Mouse (Mus musculus) thymus, postnatal 36 days (tissue): ENCODE measurements around the gene Srrm4.
A peak's percentile ranks its signal among the peaks of the same experiment; 100 is the strongest.
"Not testable (repeated sequence)": the region's sequence is repeated elsewhere in the genome, so short reads cannot be mapped to it uniquely, and the experiment has no call there.

Experiments
- DNase-seq, 2 experiments: peaks; one replicate each; pipeline ENCODE4 v3.0.0; 2022; ENCODE audit warnings: mixed read lengths in 2 of 2

The Srrm4 gene

GRCm38 (mm10) chr5:116438328-116438727 is 153.3 kb downstream of the Srrm4 start:
- no peak for DNase-seq

DNA sequence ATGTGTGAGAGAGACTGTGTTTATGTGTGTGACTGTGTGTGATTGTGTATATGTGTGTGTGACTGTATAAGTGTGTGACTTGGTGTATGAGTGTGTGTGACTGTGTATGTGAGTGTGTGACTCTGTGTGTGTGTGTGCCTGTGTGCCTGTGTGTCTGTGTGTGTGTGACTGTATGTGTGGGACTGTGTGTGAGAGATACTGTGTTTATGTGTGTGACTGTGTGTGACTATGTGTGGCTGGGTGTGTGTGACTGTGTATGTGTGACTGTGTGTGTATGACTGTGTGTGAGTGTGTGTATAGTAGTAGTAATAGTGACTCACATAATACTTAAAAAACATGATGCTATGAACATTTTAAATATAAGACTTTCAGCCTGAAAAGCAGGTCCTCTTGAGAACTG is 155.5 kb downstream of the Srrm4 start:
- no peak for DNase-seq

DNA sequence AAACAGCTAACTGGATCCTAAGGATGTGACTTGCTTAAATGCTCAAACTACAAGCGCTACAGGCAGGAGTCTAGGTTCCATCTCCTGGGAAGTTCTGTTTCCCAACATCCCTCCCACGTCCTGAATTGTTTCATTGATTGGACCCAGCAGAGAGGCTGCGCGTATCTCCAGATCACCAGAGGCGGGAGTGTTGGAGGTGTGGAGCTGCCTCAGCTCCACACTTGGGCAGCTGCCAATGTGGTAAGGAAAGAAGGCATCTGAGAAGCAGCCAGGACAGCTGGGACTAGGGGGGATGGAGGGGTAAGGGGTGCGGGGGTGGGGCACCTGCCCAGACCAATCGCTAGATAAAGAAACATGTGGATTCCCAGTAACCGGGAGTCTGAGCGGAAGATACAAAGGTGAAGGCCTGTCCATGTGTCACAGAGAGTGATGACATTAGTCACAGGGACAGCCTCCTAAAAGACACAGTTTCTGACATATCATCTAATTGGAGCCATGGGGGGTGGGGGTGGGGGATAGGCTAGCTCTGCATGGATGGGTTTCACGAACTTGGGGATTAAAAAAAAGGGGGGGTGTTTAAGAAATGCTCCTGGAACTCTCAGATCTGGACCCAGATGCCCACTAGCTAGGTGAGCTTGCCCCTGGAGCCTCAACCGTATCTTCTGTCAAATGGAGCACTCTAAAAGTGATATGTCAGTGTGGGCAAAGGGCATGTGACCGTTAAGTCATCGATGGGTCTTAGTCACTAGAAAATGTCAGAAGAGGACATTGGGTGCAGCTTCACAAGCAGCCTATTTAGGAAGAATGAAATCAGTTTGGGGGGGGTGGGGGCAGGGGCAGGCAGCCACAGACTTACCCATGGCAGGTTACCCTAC is 156.4 kb downstream of the Srrm4 start:
- no peak for DNase-seq

- no peak for DNase-seq
Measured at GRCm38 (mm10) chr5:116432871-116433270, 158.7 kb downstream of the Srrm4 start.

DNA sequence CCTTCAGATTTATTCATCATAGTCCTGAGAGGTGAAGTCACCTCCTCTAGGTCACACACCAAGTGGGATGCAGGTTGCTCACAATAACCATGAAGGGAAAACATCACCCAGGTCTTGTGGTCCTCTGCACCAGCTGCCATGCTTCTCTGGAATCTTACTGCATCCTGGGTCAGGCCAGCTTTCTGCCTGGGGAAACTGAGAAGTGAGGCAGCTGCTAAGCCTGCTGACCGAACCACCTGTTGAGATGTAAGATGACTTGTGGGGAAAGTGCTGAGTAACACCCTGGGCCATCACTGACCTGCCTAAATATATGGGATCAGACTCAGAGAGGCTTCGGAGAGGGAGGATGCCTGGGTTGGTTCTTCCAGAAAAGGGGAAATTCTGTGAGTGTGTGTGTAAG is 164.9 kb downstream of the Srrm4 start:
- no peak for DNase-seq

- not testable (repeated sequence) for DNase-seq
Measured at GRCm38 (mm10) chr5:116425709-116426108, 165.9 kb downstream of the Srrm4 start.

- no peak for DNase-seq
Measured at GRCm38 (mm10) chr5:116425273-116425672, 166.3 kb downstream of the Srrm4 start.

- DNase-seq = no peak
Measured at GRCm38 (mm10) chr5:116423746-116424145, 167.9 kb downstream of the Srrm4 start.

GRCm38 (mm10) chr5:116422699-116423201 is 168.9 kb downstream of the Srrm4 start, which contains the start of gene Hspb8:
Gene Hspb8, minus strand, starts transcription at chr5:116422864.
- peak in 1 of 2 experiments; percentile 6 for DNase-seq

- no peak for DNase-seq
Measured at GRCm38 (mm10) chr5:116421791-116422481, 169.7 kb downstream of the Srrm4 start.

DNA sequence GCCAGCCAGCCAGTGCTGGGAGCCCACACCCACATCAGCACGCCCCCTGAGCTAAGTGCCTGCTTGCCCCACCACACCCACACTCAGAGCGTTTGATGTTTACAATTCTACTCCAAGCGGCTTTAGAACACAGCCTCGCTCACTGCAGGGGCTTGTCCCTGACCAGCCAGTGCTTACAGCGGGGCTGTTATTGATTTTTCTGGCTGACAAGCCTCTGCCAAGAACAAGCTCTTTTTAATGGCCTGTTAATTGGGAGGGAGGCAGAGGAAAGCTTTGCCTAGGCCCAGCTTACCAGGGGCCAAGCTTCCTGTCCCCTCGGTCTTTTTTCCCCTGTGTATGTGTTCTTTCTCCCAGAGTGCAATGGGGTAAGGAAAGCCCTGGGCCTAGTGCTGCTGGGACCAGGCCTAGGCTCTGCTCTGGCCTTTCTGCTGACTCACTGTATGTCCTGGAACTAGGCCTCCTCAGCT is 170.8 kb downstream of the Srrm4 start:
- no peak for DNase-seq

- no peak for DNase-seq
Measured at GRCm38 (mm10) chr5:116420213-116420612, 171.4 kb downstream of the Srrm4 start.

DNA sequence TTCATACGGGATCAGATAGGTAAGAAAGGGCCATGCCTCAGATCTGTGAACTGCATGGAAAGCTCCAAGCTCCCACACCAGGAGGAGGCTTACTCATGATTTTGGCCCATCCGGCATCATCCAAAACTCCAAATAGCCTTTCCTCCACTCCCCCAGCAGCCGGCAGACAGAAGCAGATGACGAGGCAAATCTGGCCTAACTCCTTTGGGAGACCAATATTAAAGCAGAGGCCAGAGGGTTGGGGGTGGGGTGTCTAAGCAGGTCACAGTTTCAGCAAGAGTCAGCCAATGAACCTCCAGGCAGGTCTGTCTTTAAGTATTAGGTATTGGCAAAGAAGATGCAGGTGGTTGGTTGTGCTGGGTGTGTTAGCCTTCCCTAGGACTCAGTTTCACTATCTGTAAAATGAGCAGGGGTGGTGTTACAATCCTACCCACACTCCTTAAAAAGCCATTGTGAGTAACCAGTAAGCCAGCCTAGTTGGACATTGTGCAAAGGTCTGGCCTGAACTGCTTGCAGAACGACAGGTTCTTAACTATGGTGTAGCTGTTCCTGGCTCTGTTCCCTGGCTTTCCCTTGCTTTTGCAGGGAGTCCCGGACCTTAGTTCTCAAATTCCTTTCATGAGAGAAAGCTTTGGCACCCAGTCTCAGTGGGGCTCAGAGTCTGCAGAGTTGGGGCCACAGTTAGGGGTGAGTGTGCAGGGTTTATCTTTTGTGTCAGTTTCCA is 172.1 kb downstream of the Srrm4 start:
- DNase-seq = no peak

- no peak for DNase-seq
Measured at GRCm38 (mm10) chr5:116416208-116416607, 175.4 kb downstream of the Srrm4 start.

DNA sequence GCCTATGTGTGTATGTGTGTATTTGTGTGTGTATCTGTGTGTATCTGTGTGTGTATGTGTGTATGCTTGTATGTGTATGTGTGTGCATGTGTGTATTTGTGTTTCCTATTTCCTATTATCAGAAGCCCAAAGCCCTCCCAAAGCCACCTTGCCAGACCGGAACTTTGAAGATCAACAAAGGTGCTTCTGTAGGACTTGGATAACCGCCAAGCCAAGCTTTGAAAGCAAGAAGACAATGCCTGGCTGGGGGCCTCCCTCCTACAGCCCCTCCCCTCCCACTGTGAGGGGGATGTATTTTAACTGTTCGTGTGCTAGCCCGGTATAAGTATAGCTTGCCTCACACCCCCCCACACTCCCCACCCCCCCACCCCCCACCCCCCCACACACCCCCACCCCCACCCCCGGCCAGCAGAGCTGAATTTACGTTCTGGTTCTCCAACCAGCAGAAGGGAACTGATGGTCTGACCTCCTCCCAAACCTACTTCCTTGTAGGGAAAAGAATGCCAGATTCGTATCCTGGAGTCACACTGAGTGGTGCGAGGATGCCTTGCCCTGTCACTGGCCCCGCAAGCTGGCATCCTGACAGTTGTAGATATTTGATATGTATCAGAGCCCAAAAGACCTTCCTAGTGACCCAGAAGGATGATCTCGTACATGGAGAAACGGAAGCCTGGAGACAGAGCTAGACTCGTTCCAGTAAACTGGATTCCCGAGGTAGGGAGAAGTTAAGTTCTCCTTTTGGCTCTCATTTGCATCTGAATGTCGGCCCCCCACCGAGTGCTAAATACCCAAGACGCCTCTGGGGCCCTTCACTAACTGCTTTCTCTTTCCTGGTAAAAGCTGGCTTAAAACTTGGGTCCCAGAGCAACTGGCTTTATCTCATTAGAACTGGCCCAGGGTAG is 181.7 kb downstream of the Srrm4 start:
- DNase-seq = no peak

DNA sequence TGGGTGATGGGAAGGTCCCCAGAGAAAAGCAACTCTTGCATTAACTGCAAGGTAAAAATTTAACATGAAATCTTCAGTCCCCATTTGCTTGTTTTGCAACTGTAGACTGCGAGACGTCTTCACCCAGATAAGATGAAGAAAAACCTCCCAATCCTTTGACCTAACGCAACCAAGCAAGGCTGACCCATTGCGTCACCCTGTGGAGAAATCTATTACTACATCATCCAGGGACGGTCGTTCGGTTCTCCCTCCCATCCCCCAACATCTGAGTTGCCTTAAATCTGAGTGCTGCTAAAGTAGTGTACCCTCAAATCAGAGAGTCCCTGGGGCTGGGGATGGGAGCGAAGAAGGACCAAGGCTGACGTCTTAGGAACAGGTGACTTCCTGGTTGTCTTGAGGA is 182.7 kb downstream of the Srrm4 start:
- no peak for DNase-seq

DNA sequence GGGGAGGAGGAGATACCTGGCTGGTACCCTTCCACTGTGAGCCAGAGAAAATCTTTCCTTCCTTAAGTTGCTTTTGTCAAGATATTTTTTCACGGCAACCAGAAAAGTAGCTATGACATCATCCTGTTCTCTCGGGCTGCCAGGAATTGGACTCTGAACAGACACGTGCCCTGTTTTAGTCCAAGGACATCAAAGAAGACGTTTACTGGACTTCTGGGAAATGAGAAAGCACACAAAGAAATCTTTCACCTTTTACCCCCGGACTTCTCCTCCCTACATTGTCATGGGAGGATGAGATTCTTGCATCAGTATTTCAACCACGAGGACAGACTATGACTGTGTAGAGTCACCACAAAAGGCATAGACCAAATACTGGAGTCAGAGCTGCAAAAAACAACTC is 183.7 kb downstream of the Srrm4 start:
- DNase-seq = no peak

DNA sequence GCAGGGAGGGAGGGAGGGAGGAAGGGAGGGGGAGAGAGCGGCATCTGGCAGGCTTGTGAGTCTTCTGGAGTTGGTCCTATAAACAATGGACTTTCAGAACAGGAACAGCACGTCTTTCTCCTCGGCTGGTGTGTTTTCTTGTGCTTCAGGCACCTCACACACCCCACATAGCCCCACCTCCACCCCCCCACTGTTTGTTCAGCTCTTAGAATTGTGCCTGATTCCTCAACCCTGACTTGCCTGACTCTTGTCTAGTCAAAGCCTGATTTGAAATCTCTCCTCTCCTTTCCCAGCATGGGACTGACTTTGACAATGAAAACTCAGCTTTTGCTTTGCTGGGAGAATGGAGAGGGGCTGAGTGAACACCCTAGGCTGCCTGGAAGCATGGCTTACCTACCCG is 184.3 kb downstream of the Srrm4 start:
- DNase-seq = no peak

- DNase-seq = no peak
Measured at GRCm38 (mm10) chr5:116406507-116406906, 185.1 kb downstream of the Srrm4 start.

DNA sequence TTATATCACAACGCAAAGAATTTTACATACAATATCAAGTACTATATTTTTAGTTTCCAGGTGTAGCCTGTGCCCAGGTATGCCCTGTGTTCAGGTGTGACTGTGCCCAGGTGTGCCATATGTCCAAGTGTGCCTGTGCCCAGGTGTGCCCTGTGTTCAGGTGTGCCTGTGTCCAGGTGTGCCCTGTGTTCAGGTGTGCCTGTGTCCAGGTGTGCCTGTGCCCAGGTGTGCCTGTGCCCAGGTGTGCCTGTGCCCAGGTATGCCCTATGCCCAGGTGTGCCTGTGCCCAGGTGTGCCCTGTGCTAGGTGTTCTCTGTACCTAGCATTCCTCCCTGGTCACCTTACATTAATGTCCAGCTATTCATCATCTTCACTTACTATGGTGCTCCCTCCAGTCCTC is 185.7 kb downstream of the Srrm4 start:
- DNase-seq = no peak

GRCm38 (mm10) chr5:116404063-116404462 is 187.6 kb downstream of the Srrm4 start:
- DNase-seq = no peak

DNA sequence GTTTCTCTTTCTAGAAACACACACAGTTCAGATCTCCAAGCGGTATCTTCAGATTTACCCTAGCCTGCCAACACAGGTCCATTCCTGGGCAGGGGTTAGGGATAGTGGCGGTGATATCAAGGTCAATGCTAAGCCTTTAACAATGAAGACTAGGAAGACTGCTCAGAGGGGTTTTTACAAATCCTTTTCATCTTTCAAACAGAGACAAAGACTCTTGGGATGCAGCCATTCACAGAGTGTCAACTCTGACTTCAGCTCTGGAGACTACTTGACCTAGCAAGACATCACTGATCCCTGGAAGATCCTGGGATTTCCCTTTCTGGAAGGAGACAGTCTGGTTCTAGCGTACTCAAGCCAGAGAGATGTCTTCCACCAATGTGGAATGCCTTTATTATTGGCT is 190.8 kb downstream of the Srrm4 start:
- no peak for DNase-seq
